Mouse (Mus musculus) kidney, postnatal 0 days (tissue): ENCODE measurements around the gene Zdhhc14. TPM values are rescaled to one million over a fixed set of nuclear protein-coding genes. Genes with fewer than 3 reads are reported as not detected.

Experiments used
- ATAC-seq: fragments of 200-750 bp; cut with Nextera tagmentation; replicated peaks from 2 replicates; pipeline ENCODE4 v1.8.0; 2017; ENCODE audit warnings: low read depth, moderate number of reproducible peaks, moderate TSS enrichment, moderate library complexity; ENCODE audit not compliant: low FRiP score
- DNase-seq: peaks from one replicate; pipeline ENCODE4 v3.0.0-alpha.2; 2016; ENCODE audit warnings: low spot score
- H3K27ac ChIP-seq: fragments of 300-500 bp; sonication (generic); 2 replicates; pipeline ENCODE4 v1.5.1; 2014; ENCODE audit warnings: mild to moderate bottlenecking
- H3K27me3 ChIP-seq: fragments of 300-500 bp; sonication (generic); 2 replicates; pipeline ENCODE4 v1.6.1; 2014; ENCODE audit warnings: low read length, mixed read lengths; ENCODE audit not compliant: insufficient read depth
- H3K36me3 ChIP-seq: fragments of 300-500 bp; sonication (generic); 2 replicates; pipeline ENCODE4 v1.6.1; 2014; ENCODE audit warnings: low read length, mixed read lengths; ENCODE audit not compliant: insufficient read depth
- H3K4me1 ChIP-seq: fragments of 300-500 bp; sonication (generic); replicated peaks from 2 replicates; pipeline ENCODE4 v1.6.1; 2014; ENCODE audit warnings: antibody characterized with exemption, low read length, mixed read lengths; ENCODE audit not compliant: insufficient read depth
- H3K4me2 ChIP-seq: fragments of 300-500 bp; sonication (generic); 2 replicates; pipeline ENCODE4 v1.6.1; 2014; ENCODE audit warnings: mild to moderate bottlenecking, low read length, moderate library complexity, mixed read lengths
- H3K4me3 ChIP-seq: fragments of 300-500 bp; sonication (generic); replicated peaks from 2 replicates; pipeline ENCODE4 v1.5.1; 2014; ENCODE audit warnings: low read depth, low read length
- H3K9ac ChIP-seq: fragments of 300-500 bp; sonication (generic); 2 replicates; pipeline ENCODE4 v1.6.1; 2014; ENCODE audit warnings: low read depth, low read length
- H3K9me3 ChIP-seq: fragments of 300-500 bp; sonication (generic); replicated peaks from 2 replicates; pipeline ENCODE4 v1.6.1; 2016; ENCODE audit warnings: low read length, inconsistent platforms, mixed read lengths
- CTCF ChIP-seq: IDR thresholded peaks from 2 replicates; pipeline ENCODE4 v1.5.1; 2016; ENCODE audit warnings: antibody characterized with exemption, low read depth, mild to moderate bottlenecking, moderate library complexity
- WGBS: fragments of 180-500 bp; shearing (Covaris S2); extraction: QIAGEN DNeasy Blood & Tissue Kit; methylation state at CpG from one replicate; pipeline ENCODE4 v1.1.7; 2014; 5-methylcytosine and 5-hydroxymethylcytosine counted together
- polyA plus RNA-seq: library from polyadenylated mRNA; unstranded; fragments of >200 nt; fragmentation: Nextera tagmentation; extraction: Ambion mirVana; gene quantifications from 2 replicates; pipeline ENCODE4 v1.2.1, GENCODE M21; 2015

Gene Zdhhc14
- polyA plus RNA-seq, 1 experiment from 2014 or later = 5.3 TPM

DNA sequence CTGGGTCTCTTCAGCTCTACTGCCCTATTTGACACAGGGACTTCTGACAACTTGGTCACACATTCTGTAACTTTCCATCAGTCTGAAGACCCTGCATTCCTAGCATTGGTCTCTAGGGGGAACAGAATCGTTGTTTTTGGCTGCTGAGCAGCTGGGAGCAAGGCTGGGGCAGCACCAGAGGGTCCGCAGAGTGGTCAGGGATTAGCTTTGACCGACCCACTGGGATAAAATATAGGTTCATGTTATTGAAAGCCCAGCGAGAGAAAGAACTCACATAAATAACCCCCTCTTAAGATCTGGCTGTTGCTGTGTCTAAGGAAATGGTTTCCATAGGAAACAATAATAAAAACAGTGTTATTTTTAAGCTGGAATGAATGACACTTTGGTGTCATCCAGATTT, 25.2 kb upstream of the Zdhhc14 start:
- H3K36me3 ChIP-seq = no peaks in the 10 kb centered on the region
- H3K4me1 ChIP-seq = no peaks in the 10 kb centered on the region
- peak; percentile 86 for DNase-seq
- peak; percentile 47 for TF ChIP-seq CTCF
- WGBS = 25% methylated on average over 4 of the region's 4 CpGs
- H3K4me2 ChIP-seq = no peak overlapping the region
- H3K9me3 ChIP-seq = no peaks in the 10 kb centered on the region
- H3K27ac ChIP-seq = 0 out of 2 replicates have a peak overlapping the region, but pooled peaks have one; percentile 2
- ATAC-seq = peak; percentile 49; the same call in 1 of the 2 replicates
- no peak overlapping the region for H3K9ac ChIP-seq
- H3K4me3 ChIP-seq = no peak overlapping the region
- H3K27me3 ChIP-seq = no peaks in the 10 kb centered on the region

DNA sequence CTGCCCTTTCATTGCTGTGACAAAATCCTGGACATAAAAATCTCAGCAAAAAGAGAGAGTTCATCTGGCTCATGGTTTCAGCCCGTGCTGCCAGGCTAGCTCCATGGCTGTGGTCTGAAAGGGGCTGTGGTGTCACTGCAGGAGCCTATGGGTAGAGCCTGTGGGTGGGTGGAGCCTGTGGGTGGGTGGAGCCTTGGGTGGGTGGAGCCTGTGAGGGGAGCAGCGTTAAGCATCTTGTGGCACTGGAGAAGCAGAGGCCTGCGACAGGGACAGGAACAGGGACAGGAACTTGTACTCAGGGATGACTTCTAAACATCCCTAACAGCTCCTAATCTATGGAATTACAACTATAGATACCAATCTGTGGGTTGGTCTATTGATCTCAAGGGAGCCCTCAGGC, 20.1 kb upstream of the Zdhhc14 start:
- ATAC-seq = no peak

DNA sequence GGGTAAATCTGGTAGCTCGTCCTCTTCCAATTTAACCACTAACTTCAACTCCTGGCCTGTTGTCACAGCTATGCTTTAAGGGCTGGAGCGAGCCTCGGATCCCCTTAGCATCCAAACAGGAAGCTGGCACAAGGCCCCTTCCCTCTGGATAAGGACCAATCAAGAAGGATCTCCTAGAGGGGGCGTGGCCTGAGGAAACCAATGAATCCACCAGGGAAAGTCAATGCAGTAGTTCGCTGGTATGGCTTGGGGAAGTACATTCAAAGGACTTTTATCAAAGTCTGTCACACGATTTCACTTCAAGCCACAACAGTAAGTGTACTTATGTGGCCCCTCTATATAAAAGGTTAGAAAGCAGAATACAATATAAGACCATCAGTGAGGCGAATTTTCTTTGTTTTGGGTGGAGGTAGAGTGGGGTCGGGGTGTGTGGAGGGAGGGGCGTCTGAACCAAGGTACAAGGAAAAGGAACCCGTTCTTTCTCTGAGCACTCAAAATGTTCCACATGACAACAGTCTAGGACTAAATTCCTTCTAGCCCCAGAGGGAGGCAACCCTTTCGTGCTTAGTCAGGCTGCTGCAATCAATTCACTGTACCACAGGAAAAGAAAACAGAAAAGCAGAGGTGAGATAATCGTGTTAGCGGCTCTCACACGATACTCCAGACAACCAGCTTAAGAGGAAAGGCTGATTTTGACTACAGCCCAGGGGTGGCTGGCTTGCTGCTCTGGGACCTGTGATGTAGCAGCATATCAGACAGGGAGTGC, 16.2 kb upstream of the Zdhhc14 start:
- Histone ChIP-seq H3K9ac (no peak overlapping the region), H3K27me3 (no peaks in the 10 kb centered on the region), H3K4me1 (no peaks in the 10 kb centered on the region), H3K4me2 (no peak overlapping the region), H3K9me3 (no peaks in the 10 kb centered on the region), H3K36me3 (no peaks in the 10 kb centered on the region), H3K4me3 (no peak overlapping the region), H3K27ac (no peak overlapping the region)
- ATAC-seq (no peak), DNase-seq (no peak)
- TF ChIP-seq CTCF = no peak
- 61% methylated on average over 14 of the region's 14 CpGs for whole genome bisulfite sequencing

More for the DNA sequence above, 20.1 kb upstream of the Zdhhc14 start:
- H3K9me3 ChIP-seq = no peaks in the 10 kb centered on the region
- no peak overlapping the region for H3K27ac ChIP-seq
- H3K27me3 ChIP-seq = no peaks in the 10 kb centered on the region
- H3K4me3 ChIP-seq = no peak overlapping the region
- no peaks in the 10 kb centered on the region for H3K4me1 ChIP-seq
- no peak for DNase-seq
- 52% methylated on average over 3 of the region's 3 CpGs for WGBS
- no peak for TF ChIP-seq CTCF
- H3K9ac ChIP-seq = no peak overlapping the region
- H3K4me2 ChIP-seq = no peak overlapping the region
- H3K36me3 ChIP-seq = no peaks in the 10 kb centered on the region

DNA sequence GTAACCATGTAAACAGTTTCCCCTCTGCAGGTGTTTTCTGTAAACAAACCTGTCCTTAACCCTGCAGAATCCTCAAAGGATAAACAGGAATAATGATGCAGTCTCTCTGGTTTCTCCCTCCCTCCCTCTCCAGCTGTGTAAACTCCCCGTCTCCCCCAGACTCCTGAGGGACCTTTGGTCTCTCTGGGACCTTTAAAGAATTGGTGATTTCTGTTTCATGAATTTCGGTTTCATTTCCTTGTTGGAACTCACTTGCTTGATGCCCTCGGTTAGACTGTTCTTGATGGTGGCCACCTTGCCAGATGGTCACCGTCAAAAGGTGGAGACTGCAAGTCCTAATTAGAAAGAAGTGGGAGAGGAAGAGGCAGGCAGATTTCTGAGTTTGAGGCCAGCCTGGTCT, 8.9 kb upstream of the Zdhhc14 start:
- Histone ChIP-seq H3K27ac (no peak overlapping the region), H3K4me2 (no peak overlapping the region), H3K9me3 (no peaks in the 10 kb centered on the region), H3K9ac (no peak overlapping the region), H3K36me3 (no peaks in the 10 kb centered on the region), H3K27me3 (no peaks in the 10 kb centered on the region), H3K4me1 (no peaks in the 10 kb centered on the region), H3K4me3 (no peak overlapping the region)
- ATAC-seq (no peak), DNase-seq (no peak)
- no peak for TF ChIP-seq CTCF
- WGBS = 47% methylated on average over 4 of the region's 4 CpGs

DNA sequence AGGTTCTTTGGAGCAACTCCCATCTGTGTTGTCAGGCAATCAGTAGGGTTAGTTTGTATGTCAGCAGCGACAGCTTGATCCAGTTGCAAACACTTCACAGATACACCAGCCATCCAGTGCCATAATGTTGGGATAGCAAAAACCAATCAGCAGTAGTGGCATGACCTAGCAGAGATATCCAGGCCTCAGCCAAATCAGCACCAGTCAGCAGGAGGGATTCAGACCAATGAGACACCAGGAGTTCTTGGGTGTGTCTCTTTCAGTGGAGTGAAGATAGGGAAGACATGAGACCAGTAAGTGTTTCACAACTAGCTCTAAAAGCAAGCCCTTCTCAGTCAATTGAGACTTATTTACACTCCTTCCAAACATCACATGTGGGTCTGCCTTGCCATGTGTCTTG, 7.7 kb upstream of the Zdhhc14 start:
- Histone ChIP-seq H3K36me3 (no peaks in the 10 kb centered on the region), H3K27ac (no peak overlapping the region), H3K27me3 (no peaks in the 10 kb centered on the region), H3K9me3 (no peaks in the 10 kb centered on the region), H3K4me1 (no peaks in the 10 kb centered on the region), H3K4me3 (no peak overlapping the region), H3K4me2 (no peak overlapping the region), H3K9ac (no peak overlapping the region)
- 97% methylated on average over 1 of the region's 1 CpGs for WGBS
- DNase-seq (no peak), ATAC-seq (no peak)
- TF ChIP-seq CTCF = no peak

DNA sequence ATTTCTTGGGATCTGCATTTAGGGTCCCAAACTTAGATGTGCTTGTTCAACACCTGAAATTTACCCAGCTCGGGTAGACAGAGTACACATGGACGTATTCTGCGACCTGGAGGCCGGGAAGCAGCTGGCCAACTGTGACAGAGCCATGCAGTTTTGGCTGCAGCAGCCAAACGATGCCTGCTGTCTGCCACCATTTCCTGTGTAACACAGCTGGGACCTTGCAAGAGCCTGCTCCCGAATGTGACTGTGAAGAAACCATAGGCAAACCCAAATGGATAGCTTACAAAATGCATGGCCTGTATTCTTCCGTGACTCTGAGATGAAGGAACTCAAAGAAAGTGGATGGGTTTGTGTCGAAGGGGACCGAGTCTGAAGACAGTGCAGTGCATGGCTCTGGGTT, 4.2 kb upstream of the Zdhhc14 start:
- H3K9ac ChIP-seq = no peak overlapping the region
- H3K9me3 ChIP-seq = no peaks in the 10 kb centered on the region
- no peak overlapping the region for H3K4me3 ChIP-seq
- WGBS = 45% methylated on average over 9 of the region's 9 CpGs
- ATAC-seq = no peak
- no peak overlapping the region for H3K27ac ChIP-seq
- no peak for DNase-seq
- H3K4me2 ChIP-seq = no peak overlapping the region
- TF ChIP-seq CTCF = no peak
- H3K4me1 ChIP-seq = no peaks in the 10 kb centered on the region; the same call in 1 of the 2 replicates
- H3K27me3 ChIP-seq = no peaks in the 10 kb centered on the region
- H3K36me3 ChIP-seq = no peaks in the 10 kb centered on the region

DNA sequence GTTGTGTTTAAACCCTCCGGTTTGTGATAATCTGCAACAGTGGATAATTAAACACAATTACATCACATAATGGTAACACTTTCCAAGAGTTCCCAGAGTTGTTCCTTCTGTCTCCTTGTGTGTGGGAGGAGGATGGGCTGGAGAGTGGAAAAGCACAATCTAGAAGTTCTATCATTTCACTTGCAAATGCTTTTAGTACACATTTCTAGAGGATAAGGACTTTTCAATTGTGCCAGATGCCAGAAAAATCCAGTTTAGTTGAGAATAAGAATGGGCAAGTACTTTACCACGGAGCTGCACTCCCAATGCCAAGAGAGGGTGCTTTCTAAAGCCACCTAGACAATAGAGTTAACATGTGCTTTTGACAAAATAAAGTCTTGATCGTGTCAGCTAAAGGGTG, 2.0 kb upstream of the Zdhhc14 start:
- no peak for DNase-seq
- no peaks in the 10 kb centered on the region for H3K9me3 ChIP-seq

More for the DNA sequence above, 2.0 kb upstream of the Zdhhc14 start:
- H3K4me3 ChIP-seq = no peak overlapping the region
- H3K9ac ChIP-seq = no peak overlapping the region
- TF ChIP-seq CTCF = no peak
- no peak for ATAC-seq
- WGBS = 88% methylated on average over 3 of the region's 3 CpGs
- H3K36me3 ChIP-seq = no peaks in the 10 kb centered on the region
- no peaks in the 10 kb centered on the region for H3K27me3 ChIP-seq
- no peak overlapping the region for H3K27ac ChIP-seq
- H3K4me2 ChIP-seq = no peak overlapping the region
- H3K4me1 ChIP-seq = peaks cover 5% of the 10 kb centered on the region
